Mouse (Mus musculus) heart, embryonic 14.5 days (tissue): ENCODE measurements around the gene Lrpap1. TPM values are rescaled to one million over a fixed set of nuclear protein-coding genes. Genes with fewer than 3 reads are reported as not detected.

Experiments
- ATAC-seq: fragments of 200-750 bp; cut with Nextera tagmentation; 2 replicates; pipeline ENCODE4 v1.8.0; 2017; ENCODE audit warnings: low read depth, moderate TSS enrichment; ENCODE audit not compliant: insufficient number of reproducible peaks, insufficient read depth, low FRiP score
- H3K27ac ChIP-seq, 2 experiments: fragments of 200-500 bp in 1 of 2; fragments of 300-500 bp in 1 of 2; sonication (generic) in 1 of 2; replicated peaks in 1 of 2; 2 replicates each; pipeline ENCODE4 v1.5.1; 2012 to 2014; ENCODE audit warnings: low read depth in 2 of 2, low read length in 2 of 2, control low read depth in 1 of 2, mild to moderate bottlenecking in 1 of 2, mixed read lengths in 1 of 2; ENCODE audit not compliant: control insufficient read depth in 1 of 2, insufficient read depth in 1 of 2
- H3K27me3 ChIP-seq: fragments of 300-500 bp; sonication (generic); 2 replicates; pipeline ENCODE4 v1.6.1; 2014; ENCODE audit warnings: mild to moderate bottlenecking, low read length, control low read depth; ENCODE audit not compliant: control insufficient read depth, insufficient read depth
- H3K36me3 ChIP-seq: fragments of 300-500 bp; sonication (generic); 2 replicates; pipeline ENCODE4 v1.6.1; 2014; ENCODE audit warnings: mild to moderate bottlenecking, control low read depth, low read length, mixed read lengths; ENCODE audit not compliant: control insufficient read depth, insufficient read depth
- H3K4me1 ChIP-seq, 2 experiments: fragments of 200-500 bp in 1 of 2; fragments of 300-500 bp in 1 of 2; sonication (generic) in 1 of 2; 2 replicates each; pipeline ENCODE4 v1.6.1; 2012 to 2014; ENCODE audit warnings: low read length in 2 of 2, control low read depth in 1 of 2, mixed read lengths in 1 of 2; ENCODE audit not compliant: control insufficient read depth in 2 of 2, insufficient read depth in 2 of 2
- H3K4me2 ChIP-seq: fragments of 300-500 bp; sonication (generic); 2 replicates; pipeline ENCODE4 v1.6.1; 2014; ENCODE audit warnings: mild to moderate bottlenecking, low read length
- H3K4me3 ChIP-seq, 2 experiments: fragments of 200-500 bp in 1 of 2; fragments of 300-500 bp in 1 of 2; sonication (generic) in 1 of 2; 2 replicates each; pipeline ENCODE4 v1.5.1; 2012 to 2014; ENCODE audit warnings: low read length in 2 of 2, mild to moderate bottlenecking in 2 of 2, control low read depth in 1 of 2, low read depth in 1 of 2, moderate library complexity in 1 of 2; ENCODE audit not compliant: control insufficient read depth in 1 of 2, insufficient read depth in 1 of 2
- H3K9ac ChIP-seq: fragments of 300-500 bp; sonication (generic); 2 replicates; pipeline ENCODE4 v1.6.1; 2014; ENCODE audit warnings: mild to moderate bottlenecking, low read length
- H3K9me3 ChIP-seq: fragments of 300-500 bp; sonication (generic); 2 replicates; pipeline ENCODE4 v1.6.1; 2016; ENCODE audit warnings: low read length, control low read depth; ENCODE audit not compliant: control insufficient read depth
- WGBS: fragments of 180-500 bp; shearing (Covaris S2); extraction: QIAGEN DNeasy Blood & Tissue Kit; methylation state at CpG from one replicate; pipeline ENCODE4 v1.1.7; 2014; 5-methylcytosine and 5-hydroxymethylcytosine counted together
- polyA plus RNA-seq: library from polyadenylated mRNA; unstranded; fragments of >200 nt; fragmentation: Nextera tagmentation; extraction: Ambion mirVana; gene quantifications from 2 replicates; pipeline ENCODE4 v1.2.1, GENCODE M21; 2014

Lrpap1 gene
- polyA plus RNA-seq, 1 experiment from 2014 or later: 150 TPM

- Histone ChIP-seq H3K27ac (no peak overlapping the region), H3K36me3 (no peaks in the 10 kb centered on the region), H3K4me3 (no peak overlapping the region), H3K9ac (no peak overlapping the region), H3K27me3 (no peaks in the 10 kb centered on the region), H3K4me1 (peaks cover 20 to 23% of the 10 kb centered on the region in 2 experiments), H3K4me2 (no peak overlapping the region), H3K9me3 (no peaks in the 10 kb centered on the region)
- 68% methylated on average over 2 of the region's 2 CpGs for WGBS
- no peak for ATAC-seq
Measured at GRCm38 (mm10) chr5:35144716-35145115, 39.1 kb upstream of the Lrpap1 start.

DNA sequence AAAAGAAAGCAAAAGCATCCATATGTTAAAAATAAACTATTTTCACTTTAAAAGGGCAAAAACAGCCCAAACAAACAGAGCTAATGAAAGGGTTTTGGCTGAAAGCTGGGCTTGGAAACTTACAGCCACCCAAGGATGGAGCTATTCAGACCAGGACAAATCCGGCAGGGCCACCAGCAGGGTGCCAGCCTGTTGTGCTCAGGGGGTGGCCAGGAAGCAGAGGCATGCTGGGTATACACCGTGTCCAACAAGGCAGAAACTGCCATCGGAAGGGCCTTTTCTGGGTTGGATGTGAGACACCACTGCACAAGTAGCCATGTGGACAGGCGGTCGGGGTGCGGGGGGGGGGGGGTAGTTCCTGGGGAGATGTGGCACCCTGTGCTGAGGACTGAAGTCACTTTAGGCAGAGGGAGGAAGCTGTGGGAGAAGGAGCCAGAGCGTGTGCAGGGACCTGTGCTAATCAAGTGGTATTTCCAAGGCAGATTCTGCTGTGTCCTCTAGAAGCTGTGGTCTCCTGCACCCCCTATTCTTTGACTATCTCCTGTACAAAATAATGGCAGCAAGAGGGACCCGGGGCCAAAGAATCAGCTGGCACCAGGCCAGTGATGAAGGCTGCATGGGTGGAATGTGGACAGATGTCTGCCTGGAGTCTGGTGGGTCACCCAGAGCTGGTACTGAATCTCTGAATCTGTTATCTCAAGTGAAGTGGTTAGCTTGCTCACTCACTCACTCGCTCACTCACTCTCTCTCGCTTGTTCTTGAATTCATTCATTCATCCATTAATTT lies 38.1 kb upstream of the Lrpap1 start:
- WGBS: 31% methylated on average over 10 of the region's 10 CpGs

DNA sequence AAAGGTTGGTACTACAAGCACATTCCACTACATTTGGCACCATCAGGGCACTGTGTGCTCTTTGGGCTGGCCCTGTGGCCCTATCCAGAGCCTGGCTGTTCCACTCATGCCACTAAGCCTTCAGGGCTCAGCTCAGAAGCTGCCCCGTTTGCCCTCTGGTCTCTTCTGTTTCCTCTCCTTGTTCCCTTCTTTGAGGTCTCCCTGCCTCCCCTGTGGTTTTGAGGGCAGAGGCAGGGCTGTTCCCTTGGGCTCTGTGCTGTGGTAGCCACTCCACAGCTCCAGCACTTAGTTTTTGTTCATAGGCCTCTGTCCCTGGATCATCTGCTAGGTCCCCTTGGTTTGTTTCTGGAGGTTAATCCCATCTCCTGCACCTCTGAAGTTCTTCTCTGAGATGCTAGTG lies 37.3 kb upstream of the Lrpap1 start:
- Histone ChIP-seq H3K36me3 (no peaks in the 10 kb centered on the region), H3K4me3 (no peak overlapping the region), H3K9me3 (no peaks in the 10 kb centered on the region), H3K4me1 (peaks cover 30 to 31% of the 10 kb centered on the region in 2 experiments), H3K9ac (no peak overlapping the region), H3K4me2 (no peak overlapping the region), H3K27ac (no peak overlapping the region), H3K27me3 (no peaks in the 10 kb centered on the region)
- WGBS: 56% methylated on average over 1 of the region's 1 CpGs
- no peak for ATAC-seq

More for the DNA sequence above, 38.1 kb upstream of the Lrpap1 start:
- H3K4me2 ChIP-seq: no peak overlapping the region
- no peak overlapping the region for H3K4me3 ChIP-seq
- no peaks in the 10 kb centered on the region for H3K27me3 ChIP-seq
- ATAC-seq: no peak
- no peaks in the 10 kb centered on the region for H3K9me3 ChIP-seq
- peaks cover 23 to 24% of the 10 kb centered on the region in 2 experiments for H3K4me1 ChIP-seq
- no peaks in the 10 kb centered on the region for H3K36me3 ChIP-seq
- no peak overlapping the region for H3K27ac ChIP-seq
- H3K9ac ChIP-seq: no peak overlapping the region; the same call in 1 of the 2 replicates

- Histone ChIP-seq H3K27me3 (no peaks in the 10 kb centered on the region), H3K4me3 (no peak overlapping the region), H3K27ac (no peak overlapping the region), H3K9me3 (no peaks in the 10 kb centered on the region), H3K4me1 (peaks cover 21 to 26% of the 10 kb centered on the region in 2 experiments), H3K9ac (no peak overlapping the region), H3K4me2 (no peak overlapping the region), H3K36me3 (no peaks in the 10 kb centered on the region)
- ATAC-seq: no peak
- 54% methylated on average over 3 of the region's 3 CpGs for WGBS
Measured at GRCm38 (mm10) chr5:35141316-35141715, 35.8 kb upstream of the Lrpap1 start.

DNA sequence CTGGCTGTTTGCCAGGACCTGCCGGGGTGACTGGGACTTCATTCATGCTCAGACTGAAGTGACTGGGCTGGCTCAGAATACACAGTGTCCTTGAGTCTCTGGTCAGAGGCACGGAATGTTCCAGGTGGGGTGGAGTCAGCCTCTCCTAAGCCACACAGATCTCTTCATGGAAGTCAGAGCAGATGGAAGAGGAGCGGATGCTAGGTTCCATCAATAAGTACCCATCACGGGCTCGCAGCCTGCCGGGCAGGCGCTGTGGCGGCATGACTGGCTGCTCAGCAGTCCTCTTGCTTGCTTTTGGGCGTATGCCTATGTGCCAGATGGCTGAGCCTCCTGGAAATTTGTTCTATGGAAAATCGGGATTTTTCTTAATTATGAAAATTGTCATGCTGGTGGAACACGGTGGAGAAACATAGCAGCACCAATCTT lies 32.6 kb upstream of the Lrpap1 start:
- Histone ChIP-seq H3K9ac (no peak overlapping the region), H3K4me3 (no peak overlapping the region), H3K4me2 (no peak overlapping the region), H3K9me3 (no peaks in the 10 kb centered on the region), H3K27me3 (no peaks in the 10 kb centered on the region), H3K36me3 (no peaks in the 10 kb centered on the region), H3K27ac (peak overlapping the region; percentile 28 to 61), H3K4me1 (peaks cover 11 to 17% of the 10 kb centered on the region in 2 experiments)
- peak; percentile 70; the same call in 1 of the 2 replicates for ATAC-seq
- 66% methylated on average over 11 of the region's 11 CpGs for WGBS

GRCm38 (mm10) chr5:35137510-35138182 lies 32.1 kb upstream of the Lrpap1 start:
- no peaks in the 10 kb centered on the region for H3K9me3 ChIP-seq
- peaks cover 11 to 17% of the 10 kb centered on the region in 2 experiments for H3K4me1 ChIP-seq
- H3K4me2 ChIP-seq: no peak overlapping the region
- no peak overlapping the region for H3K9ac ChIP-seq
- H3K27me3 ChIP-seq: no peaks in the 10 kb centered on the region
- H3K4me3 ChIP-seq: no peak overlapping the region
- peak; percentile 38; the same call in 1 of the 2 replicates for ATAC-seq
- WGBS: 61% methylated on average over 13 of the region's 13 CpGs
- H3K36me3 ChIP-seq: no peaks in the 10 kb centered on the region
- peak overlapping the region; percentile 28 to 61 for H3K27ac ChIP-seq

DNA sequence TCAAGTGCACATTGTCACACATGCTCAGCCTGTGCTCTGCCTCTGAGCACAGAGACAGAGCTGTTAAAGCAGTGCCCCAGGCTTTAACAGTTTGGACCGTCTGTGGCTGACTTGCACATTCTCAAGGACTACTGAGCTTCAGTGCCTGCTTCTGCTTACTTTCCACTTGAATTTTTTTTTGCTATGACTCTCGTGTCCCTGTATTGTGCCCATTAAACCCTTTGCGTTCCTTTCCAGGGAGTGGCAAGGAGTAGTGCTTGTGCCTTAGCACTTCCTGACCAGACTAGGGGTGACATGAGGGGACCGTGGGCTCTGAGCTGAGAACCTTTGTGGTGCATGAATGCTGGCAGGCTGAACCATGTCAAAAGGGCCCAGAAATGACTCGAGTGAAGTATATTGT lies 30.3 kb upstream of the Lrpap1 start:
- 66% methylated on average over 5 of the region's 5 CpGs for WGBS
- no peaks in the 10 kb centered on the region for H3K9me3 ChIP-seq
- no peak overlapping the region for H3K9ac ChIP-seq

More for the DNA sequence above, 30.3 kb upstream of the Lrpap1 start:
- no peak overlapping the region for H3K27ac ChIP-seq
- no peak overlapping the region for H3K4me3 ChIP-seq
- ATAC-seq: no peak
- no peaks in the 10 kb centered on the region for H3K36me3 ChIP-seq
- H3K27me3 ChIP-seq: no peaks in the 10 kb centered on the region
- H3K4me1 ChIP-seq: peaks cover 14 to 17% of the 10 kb centered on the region in 2 experiments
- no peak overlapping the region for H3K4me2 ChIP-seq
